Mouse (Mus musculus) hindbrain, embryonic 13.5 days (tissue): ENCODE measurements at regions not wholly inside any gene's neighbourhood (a gene's known extent, or its start where the extent isn't known, plus 50 kb on each side); places are given as distances from the start of the nearest gene placed in this dataset.
"Not testable (repeated sequence)": the region's sequence is repeated elsewhere in the genome, so short reads cannot be mapped to it uniquely, and the experiment has no call there.

Experiments
- ATAC-seq: fragments of 200-750 bp; cut with Nextera tagmentation; 2 replicates; pipeline ENCODE4 v1.8.0; 2017; ENCODE audit warnings: moderate TSS enrichment; ENCODE audit not compliant: low FRiP score
- H3K27ac ChIP-seq: fragments of 300-500 bp; sonication (generic); 2 replicates; pipeline ENCODE4 v1.5.1; 2015; ENCODE audit warnings: inconsistent platforms, mild to moderate bottlenecking, moderate library complexity
- H3K27me3 ChIP-seq: fragments of 300-500 bp; sonication (generic); 2 replicates; pipeline ENCODE4 v1.6.1; 2015; ENCODE audit warnings: mild to moderate bottlenecking, inconsistent platforms
- H3K36me3 ChIP-seq: fragments of 300-500 bp; sonication (generic); 2 replicates; pipeline ENCODE4 v1.6.1; 2015; ENCODE audit warnings: mild to moderate bottlenecking, inconsistent platforms
- H3K4me1 ChIP-seq: fragments of 300-500 bp; sonication (generic); replicated peaks from 2 replicates; pipeline ENCODE4 v1.6.1; 2015; ENCODE audit warnings: inconsistent platforms
- H3K4me2 ChIP-seq: fragments of 300-500 bp; sonication (generic); 2 replicates; pipeline ENCODE4 v1.6.1; 2015; ENCODE audit warnings: inconsistent platforms, mild to moderate bottlenecking, moderate library complexity
- H3K4me3 ChIP-seq: fragments of 300-500 bp; sonication (generic); 2 replicates; pipeline ENCODE4 v1.5.1; 2015; ENCODE audit warnings: mild to moderate bottlenecking, inconsistent platforms
- H3K9ac ChIP-seq: fragments of 300-500 bp; sonication (generic); 2 replicates; pipeline ENCODE4 v1.6.1; 2015; ENCODE audit warnings: mild to moderate bottlenecking, inconsistent platforms
- H3K9me3 ChIP-seq: fragments of 300-500 bp; sonication (generic); 2 replicates; pipeline ENCODE4 v1.6.1; 2016; ENCODE audit warnings: inconsistent platforms
- WGBS: fragments of 180-500 bp; shearing (Covaris S2); methylation state at CpG from one replicate; pipeline ENCODE4 v1.1.7; 2015; 5-methylcytosine and 5-hydroxymethylcytosine counted together

DNA sequence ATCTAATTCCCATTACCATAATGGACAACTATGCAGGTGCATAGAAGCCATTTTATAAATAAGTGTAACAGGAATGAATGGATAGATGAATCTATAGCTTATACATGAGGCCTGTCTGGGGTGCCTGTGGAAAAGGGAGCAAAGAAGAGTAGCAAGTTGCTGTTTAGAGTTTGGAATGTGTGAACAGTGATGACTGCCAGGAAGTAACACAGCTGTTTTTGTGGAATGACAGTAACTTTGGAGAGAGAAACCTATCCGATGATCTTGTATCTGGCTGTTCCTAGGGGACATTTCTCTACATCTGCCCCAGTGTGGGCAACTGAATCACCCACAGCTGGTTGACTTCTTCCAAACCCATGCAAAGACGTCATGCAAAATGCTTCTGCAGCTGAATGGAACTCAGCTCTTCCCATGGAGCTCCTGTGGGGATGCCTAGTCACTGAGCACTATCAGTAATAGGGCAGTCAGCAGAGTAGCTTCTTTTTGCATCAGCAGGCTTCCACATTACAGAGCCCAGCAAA is 192.4 kb downstream of the Osr1 start:
- WGBS, result 74% methylated on average over 2 of the region's 2 CpGs

DNA sequence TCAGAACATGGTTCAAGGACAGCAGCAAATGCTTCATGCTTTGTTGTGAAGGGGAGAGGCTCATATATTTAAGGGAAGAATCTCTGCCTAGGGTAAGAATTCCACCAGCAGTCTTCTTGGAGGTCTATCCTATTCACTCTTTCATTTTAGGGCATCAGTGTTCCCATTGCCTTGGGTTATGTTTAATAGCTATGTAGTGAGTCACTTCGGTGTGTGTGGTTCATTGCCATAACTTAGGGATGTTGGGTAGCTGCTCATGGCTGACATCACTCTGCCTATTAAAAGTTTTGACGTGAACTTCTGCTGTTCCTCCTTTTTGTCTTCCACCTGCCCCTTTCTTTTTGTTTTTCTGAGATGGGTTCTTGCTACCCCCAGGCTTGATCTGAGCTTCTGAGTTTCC is 192.9 kb downstream of the Osr1 start:
- Histone ChIP-seq H3K9ac (no peak overlapping the region), H3K4me2 (no peak overlapping the region), H3K27ac (no peak overlapping the region), H3K4me3 (no peak overlapping the region), H3K9me3 (no peaks in the 10 kb centered on the region), H3K27me3 (no peaks in the 10 kb centered on the region), H3K4me1 (no peaks in the 10 kb centered on the region), H3K36me3 (no peaks in the 10 kb centered on the region)
- no peak for ATAC-seq
- 92% methylated on average over 2 of the region's 2 CpGs for WGBS

More for the DNA sequence above, 192.4 kb downstream of the Osr1 start:
- H3K4me1 ChIP-seq, H3K9me3 ChIP-seq, H3K4me2 ChIP-seq, H3K4me3 ChIP-seq, H3K27ac ChIP-seq, H3K9ac ChIP-seq, H3K27me3 ChIP-seq, H3K36me3 ChIP-seq, ATAC-seq: not testable (repeated sequence)

DNA sequence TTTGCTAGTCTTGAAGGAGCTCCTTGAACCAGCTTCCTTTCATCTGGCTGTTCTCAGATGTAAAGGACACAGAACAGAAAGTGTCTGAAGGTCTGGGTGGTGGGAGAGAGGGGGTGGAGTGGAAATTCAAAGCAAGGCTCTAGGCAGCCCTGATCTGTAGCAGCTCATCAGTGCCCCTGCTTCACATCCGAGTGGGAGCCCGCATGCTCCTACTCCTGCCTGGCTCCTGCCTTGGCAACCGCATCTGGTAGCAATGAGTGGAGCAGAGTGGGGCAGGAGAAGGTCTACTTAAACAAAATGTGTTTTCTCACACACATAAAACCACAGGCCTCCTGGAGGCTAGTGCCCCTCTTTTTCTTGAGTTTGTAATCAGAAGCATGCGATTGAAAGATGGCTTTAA is 201.0 kb downstream of the Osr1 start:
- Histone ChIP-seq H3K4me1 (no peaks in the 10 kb centered on the region), H3K27me3 (no peaks in the 10 kb centered on the region), H3K9me3 (no peaks in the 10 kb centered on the region), H3K36me3 (no peaks in the 10 kb centered on the region), H3K9ac (no peak overlapping the region), H3K4me2 (no peak overlapping the region), H3K4me3 (no peak overlapping the region), H3K27ac (no peak overlapping the region)
- 84% methylated on average over 4 of the region's 4 CpGs for WGBS
- no peak for ATAC-seq

DNA sequence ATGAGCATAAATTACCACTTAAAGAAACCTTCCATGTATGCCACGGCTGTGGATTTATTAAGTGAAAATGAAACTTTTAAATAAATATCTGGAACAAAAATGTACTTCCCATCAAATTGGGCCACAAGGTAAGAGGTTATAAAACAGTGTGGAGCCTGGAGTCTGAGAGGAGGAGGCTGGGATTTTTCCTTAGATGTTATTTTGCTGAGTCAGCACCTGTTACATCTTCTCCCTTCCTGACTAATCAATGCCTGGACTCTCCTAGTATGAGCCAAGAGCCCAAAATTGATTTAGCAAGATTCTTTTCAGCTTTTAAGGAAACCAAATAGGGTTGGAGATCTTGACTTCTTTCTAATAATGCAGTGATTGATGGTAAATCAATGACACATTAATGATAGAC is 203.0 kb downstream of the Osr1 start:
- Histone ChIP-seq H3K4me1 (no peaks in the 10 kb centered on the region), H3K27ac (no peak overlapping the region), H3K27me3 (no peaks in the 10 kb centered on the region), H3K9me3 (no peaks in the 10 kb centered on the region), H3K4me2 (no peak overlapping the region), H3K4me3 (no peak overlapping the region), H3K36me3 (no peaks in the 10 kb centered on the region), H3K9ac (no peak overlapping the region)
- 96% methylated on average over 1 of the region's 1 CpGs for WGBS
- ATAC-seq, result no peak

DNA sequence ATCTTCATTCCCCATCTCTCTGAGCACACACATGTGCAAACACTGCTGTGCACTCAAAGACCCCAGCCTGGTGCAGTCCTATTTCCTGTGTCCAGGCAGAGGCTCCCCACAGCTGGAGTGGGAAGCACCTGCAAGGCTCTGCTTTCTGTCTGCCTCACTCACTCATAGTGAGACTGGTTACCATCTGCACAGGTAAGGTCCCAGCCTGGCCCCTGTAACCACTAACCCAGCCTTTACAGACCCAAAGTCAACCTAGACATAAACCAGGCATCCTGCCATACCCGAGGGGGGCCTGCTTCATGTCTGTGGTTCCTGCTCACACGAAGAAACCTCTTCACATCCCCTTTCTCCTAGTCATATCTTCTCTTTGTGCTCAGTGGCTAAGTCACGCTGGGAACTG is 232.4 kb downstream of the Osr1 start:
- Histone ChIP-seq H3K9me3 (no peaks in the 10 kb centered on the region), H3K36me3 (no peaks in the 10 kb centered on the region), H3K27me3 (no peaks in the 10 kb centered on the region), H3K4me1 (no peaks in the 10 kb centered on the region), H3K9ac (no peak overlapping the region), H3K4me2 (no peak overlapping the region), H3K27ac (no peak overlapping the region), H3K4me3 (no peak overlapping the region)
- no peak for ATAC-seq
- WGBS, result 77% methylated on average over 3 of the region's 3 CpGs

DNA sequence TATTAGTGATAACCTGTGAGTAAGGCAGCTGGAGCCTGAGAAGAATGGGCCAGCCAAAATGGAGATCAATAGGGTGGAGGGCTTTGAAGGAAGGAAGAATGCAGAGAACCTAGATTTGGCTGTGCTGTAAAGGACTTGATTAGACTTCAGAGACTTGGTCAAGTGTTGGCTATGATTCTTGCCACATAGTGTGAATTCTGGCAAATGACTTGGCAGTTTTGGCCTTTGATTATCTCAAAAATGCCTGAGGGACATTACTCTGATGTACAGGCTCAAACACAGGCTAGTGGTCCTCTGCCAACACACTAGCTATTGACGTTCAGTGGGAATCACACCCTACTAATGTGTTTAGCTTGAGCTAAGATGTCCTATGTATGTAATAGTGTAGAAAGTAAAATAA is 237.5 kb downstream of the Osr1 start:
- no peak overlapping the region for H3K27ac ChIP-seq
- no peaks in the 10 kb centered on the region for H3K4me1 ChIP-seq
- H3K27me3 ChIP-seq, result no peaks in the 10 kb centered on the region
- no peak for ATAC-seq
- WGBS, result 86% methylated on average over 1 of the region's 1 CpGs
- no peaks in the 10 kb centered on the region for H3K9me3 ChIP-seq
- no peak overlapping the region for H3K4me2 ChIP-seq
- H3K9ac ChIP-seq, result no peak overlapping the region
- H3K4me3 ChIP-seq, result no peak overlapping the region
- H3K36me3 ChIP-seq, result no peaks in the 10 kb centered on the region

DNA sequence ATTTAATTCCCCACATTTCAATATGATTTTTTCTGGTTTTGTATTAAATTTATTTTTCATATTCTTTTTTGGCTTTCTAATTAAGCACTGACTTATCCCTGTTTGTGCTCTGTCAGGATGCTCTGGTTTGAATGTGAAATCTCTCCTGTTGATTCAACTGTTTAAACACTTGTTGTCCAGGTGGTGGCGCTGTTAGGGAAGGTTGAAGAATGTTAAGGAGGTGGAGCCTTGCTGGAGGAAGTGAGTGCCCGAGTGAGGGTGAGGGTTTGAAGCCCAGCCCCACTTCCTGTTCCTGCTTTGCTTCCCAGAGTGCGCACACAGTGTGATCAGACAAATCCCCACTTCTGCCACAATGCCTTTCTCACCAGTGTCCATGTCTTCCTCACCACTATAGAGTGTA is 263.4 kb downstream of the Osr1 start:
- Histone ChIP-seq H3K4me2 (no peak overlapping the region), H3K27ac (no peak overlapping the region), H3K4me3 (no peak overlapping the region), H3K36me3 (no peaks in the 10 kb centered on the region), H3K27me3 (no peaks in the 10 kb centered on the region), H3K9me3 (no peaks in the 10 kb centered on the region), H3K4me1 (no peaks in the 10 kb centered on the region), H3K9ac (no peak overlapping the region)
- no peak for ATAC-seq
- 70% methylated on average over 3 of the region's 3 CpGs for WGBS

DNA sequence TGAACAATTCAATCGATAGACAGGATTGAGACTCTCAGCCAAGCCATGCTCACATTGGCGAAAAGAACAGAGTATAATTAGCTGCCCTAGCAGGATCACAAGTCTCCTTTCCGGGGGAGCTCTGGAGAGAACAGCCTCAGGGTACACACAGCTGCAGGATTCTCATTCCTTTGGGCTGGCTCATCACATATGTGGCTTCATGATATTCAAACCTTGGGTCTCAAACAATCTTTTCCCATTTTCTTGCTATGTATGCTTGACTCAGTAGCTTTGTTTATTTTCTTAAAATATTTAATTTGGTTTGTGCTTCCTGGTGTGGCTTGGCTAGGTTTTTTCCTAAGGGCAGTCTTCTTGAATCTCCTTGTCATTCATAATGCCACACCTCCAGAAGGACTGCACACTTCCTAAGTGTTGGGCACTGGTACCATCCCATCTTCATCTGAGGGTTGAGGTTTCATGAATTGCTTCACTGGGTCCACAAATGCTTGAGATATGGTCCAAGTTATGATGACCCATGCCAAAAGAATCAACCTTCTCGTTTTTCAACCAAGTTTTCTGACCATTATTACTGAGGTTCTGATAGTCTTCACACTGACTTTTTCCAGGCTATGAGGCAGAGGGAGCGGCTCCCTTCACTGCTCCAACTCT is 269.4 kb downstream of the Osr1 start:
- Histone ChIP-seq H3K4me3 (no peak overlapping the region), H3K27me3 (no peaks in the 10 kb centered on the region), H3K36me3 (no peaks in the 10 kb centered on the region), H3K4me1 (no peaks in the 10 kb centered on the region), H3K9ac (no peak overlapping the region), H3K4me2 (no peak overlapping the region), H3K27ac (no peak overlapping the region), H3K9me3 (no peaks in the 10 kb centered on the region)
- WGBS, result 75% methylated on average over 5 of the region's 5 CpGs
- no peak for ATAC-seq

DNA sequence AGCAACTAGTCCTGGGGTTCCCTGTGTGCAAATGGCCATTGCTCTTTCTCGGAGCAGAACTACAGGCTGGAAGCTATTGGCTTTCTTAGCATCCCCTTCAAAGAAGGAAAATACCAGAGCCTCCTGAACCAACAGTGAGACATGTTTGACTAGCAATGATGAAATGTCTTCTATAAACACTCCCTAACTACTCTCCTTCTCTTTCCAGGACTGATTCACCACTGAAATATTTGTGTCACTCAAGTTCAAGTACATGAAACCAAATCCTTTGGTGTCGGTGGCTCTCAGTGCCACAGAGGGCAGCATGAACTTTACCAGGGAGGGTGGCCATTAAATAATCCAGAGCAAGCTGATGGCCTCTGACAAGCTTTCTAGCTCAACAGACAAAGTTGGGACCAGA is 270.0 kb downstream of the Osr1 start:
- Histone ChIP-seq H3K4me1 (no peaks in the 10 kb centered on the region), H3K4me2 (no peak overlapping the region), H3K27ac (no peak overlapping the region), H3K9ac (no peak overlapping the region), H3K4me3 (no peak overlapping the region), H3K27me3 (no peaks in the 10 kb centered on the region), H3K9me3 (no peaks in the 10 kb centered on the region), H3K36me3 (no peaks in the 10 kb centered on the region)
- ATAC-seq, result no peak
- 79% methylated on average over 2 of the region's 2 CpGs for WGBS

DNA sequence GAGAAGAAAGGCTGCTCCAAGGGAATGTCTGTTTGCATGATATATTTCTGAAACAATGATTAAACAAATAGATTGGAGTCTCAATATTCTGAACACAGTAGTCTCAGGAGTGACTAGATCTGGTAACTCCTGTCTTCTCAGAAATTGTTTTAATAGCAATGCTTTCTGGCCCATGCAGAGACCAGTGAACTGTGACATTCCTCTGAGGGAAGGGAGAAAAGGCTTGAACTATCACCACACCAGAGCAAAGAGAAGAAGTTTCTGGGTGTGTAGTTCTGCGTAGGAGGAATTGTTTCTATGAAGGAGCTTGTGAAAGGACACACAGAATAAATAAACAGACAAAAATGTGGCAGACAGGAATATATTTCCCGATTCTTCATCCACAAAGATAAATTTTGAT is 277.1 kb downstream of the Osr1 start:
- WGBS, result 90% methylated on average over 2 of the region's 2 CpGs
- H3K4me2 ChIP-seq, result no peak overlapping the region
- H3K27me3 ChIP-seq, result no peaks in the 10 kb centered on the region
- H3K4me3 ChIP-seq, result no peak overlapping the region
- H3K9me3 ChIP-seq, result no peaks in the 10 kb centered on the region
- H3K4me1 ChIP-seq, result no peaks in the 10 kb centered on the region
- H3K9ac ChIP-seq, result no peak overlapping the region
- no peaks in the 10 kb centered on the region for H3K36me3 ChIP-seq
- ATAC-seq, result no peak
- H3K27ac ChIP-seq, result no peak overlapping the region

DNA sequence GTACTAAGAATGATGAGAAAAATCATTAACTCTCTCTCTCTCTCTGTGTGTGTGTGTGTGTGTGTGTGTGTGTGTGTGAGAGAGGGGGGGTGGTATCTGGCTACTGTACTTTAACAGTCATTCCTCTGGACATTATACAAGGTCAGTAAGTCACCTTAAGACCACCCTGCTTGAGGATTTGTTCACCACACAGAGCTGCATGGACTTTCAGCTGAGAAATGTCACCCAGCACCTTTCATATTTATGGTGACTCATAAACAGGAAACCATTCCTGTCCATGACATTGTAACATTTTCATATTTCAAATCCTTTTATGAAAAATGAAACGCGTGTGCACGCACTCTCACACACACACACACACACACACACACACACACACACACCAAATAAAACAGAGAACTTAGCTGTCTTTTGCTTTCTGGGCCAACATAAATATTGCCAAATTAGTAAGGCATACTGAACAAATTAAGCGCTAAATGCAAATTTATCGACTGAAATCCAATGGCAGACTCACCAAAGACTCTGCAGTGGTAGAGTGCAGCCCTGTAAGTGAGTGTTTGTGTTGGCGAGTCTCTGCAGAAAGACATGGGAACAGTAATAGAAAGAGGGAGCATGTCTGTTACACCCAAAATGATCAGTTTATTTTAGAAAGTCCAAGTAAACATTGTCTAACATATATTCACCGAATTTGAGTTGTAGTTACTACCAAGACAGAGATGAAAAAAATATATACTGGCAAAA is 277.7 kb downstream of the Osr1 start:
- no peaks in the 10 kb centered on the region for H3K27me3 ChIP-seq
- H3K27ac ChIP-seq, result no peak overlapping the region
- H3K36me3 ChIP-seq, result no peaks in the 10 kb centered on the region
- WGBS, result 88% methylated on average over 7 of the region's 7 CpGs
- no peaks in the 10 kb centered on the region for H3K4me1 ChIP-seq
- no peak for ATAC-seq
- no peak overlapping the region for H3K4me2 ChIP-seq
- H3K9me3 ChIP-seq, result no peaks in the 10 kb centered on the region
- no peak overlapping the region for H3K9ac ChIP-seq
- H3K4me3 ChIP-seq, result no peak overlapping the region

DNA sequence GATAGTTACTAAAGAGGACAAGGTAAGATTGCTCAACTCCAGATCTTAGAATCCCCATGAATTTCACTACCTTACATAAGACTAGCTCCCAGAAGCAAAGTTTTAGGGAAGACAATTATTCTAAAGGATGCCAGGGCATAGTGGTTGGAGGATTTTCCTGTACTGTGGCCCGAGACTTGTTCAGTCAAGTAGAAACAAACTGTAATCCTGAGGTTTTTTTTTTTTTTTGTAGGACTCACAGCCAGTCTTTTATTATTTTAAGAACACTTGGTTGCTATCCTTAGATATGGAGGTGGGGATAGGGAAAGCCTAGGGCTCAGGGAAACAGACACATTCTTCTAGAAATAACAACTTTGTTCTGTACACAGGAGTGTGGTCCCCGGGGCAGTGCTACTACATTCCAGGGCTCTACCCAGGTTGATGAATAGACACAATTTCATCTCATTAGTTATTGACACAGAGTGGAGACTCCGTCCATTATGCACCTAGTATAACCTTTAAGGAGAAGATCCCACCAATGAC is 285.6 kb downstream of the Osr1 start:
- no peaks in the 10 kb centered on the region for H3K9me3 ChIP-seq
- H3K4me3 ChIP-seq, result no peak overlapping the region
- no peaks in the 10 kb centered on the region for H3K36me3 ChIP-seq
- H3K27ac ChIP-seq, result no peak overlapping the region
- H3K9ac ChIP-seq, result no peak overlapping the region
- H3K4me1 ChIP-seq, result no peaks in the 10 kb centered on the region
- H3K27me3 ChIP-seq, result no peaks in the 10 kb centered on the region
- ATAC-seq, result no peak
- H3K4me2 ChIP-seq, result no peak overlapping the region
- whole genome bisulfite sequencing, result 87% methylated on average over 3 of the region's 3 CpGs

DNA sequence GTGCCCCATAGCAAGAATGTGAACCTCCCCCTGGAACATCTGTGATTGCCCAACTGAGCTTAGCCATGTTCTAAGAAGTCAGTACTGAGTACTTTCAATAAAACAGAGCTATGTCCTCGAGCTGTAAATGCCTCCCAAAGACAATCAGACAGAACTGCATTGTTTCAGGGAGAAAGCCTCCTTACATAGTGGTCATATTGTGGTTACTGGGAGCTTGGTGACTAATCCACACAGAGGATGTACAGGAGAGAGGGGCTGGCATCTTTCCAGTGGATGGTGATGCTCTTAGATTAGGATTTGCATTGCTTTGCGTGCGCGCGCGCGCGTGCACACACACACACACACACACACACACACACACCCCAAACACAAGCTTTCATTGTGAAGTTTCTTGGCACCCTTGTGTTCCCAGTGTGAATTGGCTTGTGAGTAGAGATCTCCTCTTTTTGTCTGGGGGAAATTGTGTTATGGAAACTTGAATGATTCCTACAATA is 286.3 kb downstream of the Osr1 start:
- Histone ChIP-seq H3K9ac (no peak overlapping the region), H3K4me1 (no peaks in the 10 kb centered on the region), H3K36me3 (no peaks in the 10 kb centered on the region), H3K4me3 (no peak overlapping the region), H3K27me3 (no peaks in the 10 kb centered on the region), H3K4me2 (no peak overlapping the region), H3K27ac (no peak overlapping the region), H3K9me3 (no peaks in the 10 kb centered on the region)
- 93% methylated on average over 8 of the region's 8 CpGs for WGBS
- no peak for ATAC-seq
